Comparison of ENCODE assay signal across 8 mouse cellular contexts in genomic region chr7:116307871-116308631, GRCm38 (mm10). TPM values are rescaled to one million over a fixed set of nuclear protein-coding genes. Genes with fewer than 3 reads are reported as not detected.
DNase-seq lines count a peak whose midpoint lies in the region; ATAC-seq and TF ChIP-seq lines count a peak whose summit lies in the region.

TSS of gene Plekha7 (minus strand) at chr7:116308376.

- peak within 1 kb of the TSS; percentile 59 for H3K4me3 ChIP-seq in cerebellum, adult 2 months (replicated peaks; ENCODE audit: insufficient read depth, low read depth, low read length)
- H3K4me3 ChIP-seq in liver, embryonic 13.5 days (replicated peaks), result peak within 1 kb of the TSS; percentile 71

- H3K36me3 ChIP-seq in liver, embryonic 13.5 days, result no peaks in the 10 kb centered on the region

- WGBS in cerebellum, adult 2 months, result under 1% methylated on average over 65 of the region's 65 CpGs
- WGBS in liver, embryonic 13.5 days (ENCODE audit: insufficient replicate concordance), result under 1% methylated on average over 63 of the region's 65 CpGs

- 0 out of 2 replicates have a peak, but pooled peaks cover 2% of the 10 kb centered on the region for H3K27me3 ChIP-seq in cerebellum, adult 2 months (ENCODE audit: control insufficient read depth, insufficient read depth, low read length)
- peaks cover 40% of the 10 kb centered on the region for H3K27me3 ChIP-seq in liver, embryonic 13.5 days

- H3K4me2 ChIP-seq in liver, embryonic 13.5 days, result peak within 1 kb of the TSS; percentile 97

- TF ChIP-seq POLR2A in cerebellum, adult 2 months (IDR thresholded peaks at IDR 0.05; ENCODE audit: borderline replicate concordance, insufficient read depth, low read length), result no peak

- peak within 1 kb of the TSS; percentile 68 for H3K9ac ChIP-seq in liver, embryonic 13.5 days

- DNase-seq in heart, adult 11 months, result peak; percentile 94
- no peak for DNase-seq in heart, postnatal 25 days (ENCODE audit: low spot score)
- peak; percentile 23 to 46 for DNase-seq in cerebellum, adult 2 months
- DNase-seq in kidney, adult 8-10 months, result peak; percentile 78 to 87
- DNase-seq in liver, embryonic 13.5 days, result peak; percentile 50
- peak; percentile 24 to 37 for DNase-seq in natural killer cell, adult 2 months (ENCODE audit: low spot score in 2 of 2)
- DNase-seq in thymus, postnatal 0 days (ENCODE audit: low spot score), result peak; percentile 62

- no peak for TF ChIP-seq CTCF in cerebellum, adult 2 months (IDR thresholded peaks at IDR 0.05; ENCODE audit: borderline replicate concordance, insufficient read depth, low read depth, low read length)

- H3K4me1 ChIP-seq in cerebellum, adult 2 months (ENCODE audit: control insufficient read depth, insufficient read depth, low read length), result peaks cover 3% of the 10 kb centered on the region; the same call in 1 of the 2 replicates
- H3K4me1 ChIP-seq in liver, embryonic 13.5 days (replicated peaks), result peaks cover 31% of the 10 kb centered on the region

- peak; percentile 20 for ATAC-seq in granulocyte monocyte progenitor cell, adult 5-6 weeks (replicated peaks; ENCODE audit: poor library complexity, severe bottlenecking)
- peak; percentile 70 for ATAC-seq in liver, embryonic 13.5 days (ENCODE audit: low read depth)

- no peak within 1 kb of the TSS for H3K27ac ChIP-seq in cerebellum, adult 2 months (ENCODE audit: insufficient read depth, low read length)
- H3K27ac ChIP-seq in liver, embryonic 13.5 days, result no peak within 1 kb of the TSS

- no peaks in the 10 kb centered on the region for H3K9me3 ChIP-seq in liver, embryonic 13.5 days (replicated peaks)

- intact Hi-C loops in heart, postnatal 25 days (cut with DNase I), result no loop called here

RNA-seq across cellular contexts. Expression of gene Plekha7, which starts in this region (rescaled TPM):
- 1 to 10 TPM; 6.7 to 6.8 TPM for total RNA-seq in heart, postnatal 25 days (2021)
- polyA plus RNA-seq in cerebellum, adult 2 months (2012; rRNA removed), result 13.5 and 13.8 TPM in 2 replicates
- not detected in 2 replicates for total RNA-seq in granulocyte monocyte progenitor cell, adult 5-6 weeks (2014; fragmentation: Nextera tagmentation)
- total RNA-seq in granulocyte monocyte progenitor cell, adult 5-6 weeks (2017), result not detected in 2 replicates
- polyA plus RNA-seq in liver, embryonic 13.5 days (2015; fragmentation: Nextera tagmentation; extraction: Ambion mirVana), result 2.5 and 3.5 TPM in 2 replicates
- 17.0 and 18.4 TPM in 2 replicates for polyA plus RNA-seq in thymus, postnatal 0 days (2015; fragmentation: Nextera tagmentation; extraction: Ambion mirVana)

Comparison
In these comparisons a context has a peak if more than half of its experiments do, and no peak if none do; other contexts are left out.
1. RNA of gene Plekha7 (total RNA-seq): 6.7 to 6.8 TPM in heart, postnatal 25 days; not detected in granulocyte monocyte progenitor cell, adult 5-6 weeks; every median in the first group is over 4 times any median in the second.
2. Peak in ATAC-seq in granulocyte monocyte progenitor cell, adult 5-6 weeks; RNA of the gene not detected or under 1 TPM.